Mouse (Mus musculus): ENCODE data around the gene Plcl1.

The Plcl1 gene

GRCm38 (mm10) chr1:55704707-55705106 lies 299.0 kb downstream of the Plcl1 start:
- no peak for DNase-seq (ENCODE audit: low spot score)

GRCm38 (mm10) chr1:55705173-55705572 lies 299.5 kb downstream of the Plcl1 start:
- no peak for DNase-seq (ENCODE audit: low spot score)

DNA sequence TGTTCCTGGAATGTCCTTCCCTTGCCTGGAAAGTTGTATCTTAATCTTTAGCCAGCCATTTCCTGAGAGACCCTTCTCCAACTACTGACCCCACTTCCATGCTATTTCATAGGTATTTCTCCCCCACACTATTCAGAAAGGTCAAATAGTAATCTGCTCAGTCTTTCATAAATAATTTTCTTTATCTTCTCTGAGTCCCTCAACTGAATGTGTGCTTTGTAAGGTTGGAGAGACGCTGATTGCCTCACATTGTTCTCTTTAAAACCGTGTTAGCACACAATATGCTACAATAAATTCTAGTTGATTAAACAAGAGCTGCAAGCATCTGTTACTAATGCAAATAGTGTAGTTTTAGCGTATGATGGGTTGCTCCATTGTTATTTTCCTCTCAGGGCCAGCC lies 300.0 kb downstream of the Plcl1 start:
- DNase-seq (ENCODE audit: low spot score) = no peak

- no peak for DNase-seq (ENCODE audit: low spot score)
These were observed 301.2 kb downstream of the Plcl1 start for GRCm38 (mm10) chr1:55706933-55707332.

DNA sequence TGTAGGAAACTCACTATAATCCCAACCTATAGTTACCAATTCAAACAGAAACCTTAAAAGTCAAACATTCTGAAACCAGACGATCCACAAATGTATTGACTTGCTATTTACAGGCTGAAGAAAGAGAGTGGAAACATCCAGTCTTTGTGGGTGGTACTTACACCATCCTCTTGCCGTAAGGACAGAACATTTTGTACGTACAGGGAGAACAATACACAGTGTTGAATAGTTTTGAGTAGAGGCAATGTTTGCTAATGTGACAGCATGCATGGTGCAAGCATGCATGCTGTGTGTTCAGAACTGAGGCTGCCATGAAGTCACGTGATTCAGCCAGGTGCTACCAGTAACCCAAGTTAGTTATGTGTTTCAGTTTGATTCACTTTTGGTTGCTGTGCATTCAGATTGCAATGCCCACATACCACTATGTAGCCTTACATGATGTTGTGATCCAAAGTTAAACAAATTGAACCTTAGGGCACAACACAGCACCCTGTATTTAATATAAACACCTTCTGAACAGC lies 311.6 kb downstream of the Plcl1 start:
- no peak for DNase-seq (ENCODE audit: low spot score)

DNA sequence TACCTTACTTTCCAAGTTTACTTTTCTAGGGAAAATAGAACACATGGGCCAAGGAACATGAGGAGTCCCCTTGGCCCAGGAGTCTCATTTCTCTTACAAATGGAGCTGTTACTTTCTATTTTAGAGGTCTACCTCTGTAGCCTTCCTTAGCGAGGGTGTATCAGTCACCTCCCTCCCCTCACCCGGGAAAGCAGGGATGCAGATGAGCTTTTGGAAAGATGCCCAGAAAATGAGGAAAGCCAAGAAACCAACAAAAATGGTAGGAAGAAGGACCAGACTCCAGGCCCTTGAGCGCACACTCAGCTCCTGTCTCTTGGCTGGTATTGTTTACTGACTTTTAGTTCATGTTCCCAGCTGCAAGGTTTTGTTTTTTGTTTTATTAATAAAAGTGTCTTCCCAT lies 319.7 kb downstream of the Plcl1 start:
- no peak for DNase-seq (ENCODE audit: low spot score)

DNA sequence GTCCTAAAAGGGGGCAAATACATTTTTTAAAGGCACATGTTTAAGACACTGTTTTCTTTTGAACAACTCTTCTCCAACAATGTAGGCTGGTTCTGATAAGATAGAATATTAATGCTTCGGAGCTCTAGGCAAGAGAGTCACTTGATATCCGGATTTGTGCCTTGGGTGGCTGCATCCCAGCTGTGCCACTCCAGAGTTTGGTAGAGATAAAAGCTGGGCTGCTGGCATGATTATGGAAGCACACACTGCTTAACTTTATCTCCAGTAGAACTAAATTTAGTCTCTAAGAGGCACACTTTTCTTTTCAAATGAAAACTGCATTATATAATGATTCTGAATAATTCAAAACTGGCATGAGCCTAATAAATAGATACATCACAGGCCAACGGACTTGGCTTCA lies 323.6 kb downstream of the Plcl1 start:
- DNase-seq (ENCODE audit: low spot score) = no peak

DNA sequence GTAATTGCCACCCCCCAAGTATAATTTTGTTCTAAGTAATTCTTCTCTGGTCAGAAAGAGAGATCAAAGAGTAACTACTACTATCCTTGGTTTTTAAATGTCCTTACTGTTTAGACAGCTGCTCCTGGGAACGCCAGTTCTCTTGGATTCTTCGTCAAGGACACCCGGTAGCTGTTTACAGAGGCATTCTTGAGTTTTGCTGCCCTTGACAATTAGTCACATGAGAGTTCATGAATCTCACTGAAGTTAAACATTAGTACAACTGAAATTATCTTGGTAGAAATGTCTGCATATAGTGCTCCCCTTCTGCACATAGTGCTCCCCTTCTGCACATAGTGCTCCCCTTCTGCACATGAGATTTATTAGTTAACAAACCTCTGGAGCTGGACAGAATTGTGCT lies 327.2 kb downstream of the Plcl1 start:
- DNase-seq (ENCODE audit: low spot score) = no peak

GRCm38 (mm10) chr1:55736054-55736740 lies 330.5 kb downstream of the Plcl1 start:
- peak; percentile 74 for DNase-seq (ENCODE audit: low spot score)

DNA sequence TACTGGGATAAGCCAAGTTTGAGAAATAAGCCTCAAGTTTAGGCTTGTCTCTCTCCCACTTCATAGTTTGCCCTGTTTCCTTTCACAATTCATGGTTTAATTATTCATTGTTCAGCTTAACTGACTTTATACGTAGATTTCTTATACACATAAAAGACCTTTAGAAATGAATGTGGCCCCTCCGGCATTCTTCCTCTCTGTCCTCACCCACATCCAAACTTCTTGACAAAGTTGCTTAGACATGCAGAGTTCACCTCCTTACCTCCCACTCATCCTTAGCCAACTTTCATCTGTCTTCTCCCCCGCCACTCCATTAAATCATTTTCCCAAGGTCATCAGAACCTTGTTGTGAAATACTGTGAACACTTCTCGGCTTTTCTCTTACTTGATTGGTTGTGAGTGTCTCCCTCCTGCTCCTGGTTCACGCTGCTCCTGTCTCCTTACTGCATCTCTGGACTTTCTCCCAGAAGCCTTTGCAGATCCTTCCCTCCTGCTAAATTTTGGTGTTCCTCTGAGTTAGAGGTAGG lies 331.1 kb downstream of the Plcl1 start:
- no peak for DNase-seq (ENCODE audit: low spot score)

DNA sequence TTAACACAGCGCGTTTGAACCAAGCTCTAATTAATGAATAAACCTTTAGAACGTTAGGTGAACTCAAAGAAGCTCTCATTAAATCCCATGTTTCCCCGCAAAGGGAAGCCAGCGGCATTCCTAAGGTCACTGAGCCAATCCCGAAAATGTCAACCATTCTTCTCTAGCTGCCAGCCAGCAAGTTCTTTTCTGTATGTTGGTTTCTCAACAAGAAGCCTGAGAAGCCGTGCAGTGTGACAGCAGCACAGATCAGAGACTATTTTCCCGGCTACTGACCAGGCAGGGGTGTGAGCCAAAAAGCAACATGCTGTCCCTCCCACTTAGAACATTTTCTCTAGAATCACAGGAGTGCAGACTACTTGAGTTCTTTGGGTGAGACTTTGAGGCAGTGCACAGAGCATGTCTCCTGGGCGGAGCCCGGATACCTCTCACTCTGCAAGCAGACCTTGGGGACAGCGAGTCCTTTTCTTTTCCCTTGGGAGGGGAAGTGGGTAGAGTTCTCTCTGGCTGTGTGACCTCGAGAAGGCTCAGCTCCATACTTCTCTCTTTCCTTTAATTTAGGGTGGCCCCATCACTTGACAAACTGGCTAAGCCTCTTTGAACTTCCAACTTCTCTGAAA lies 333.1 kb downstream of the Plcl1 start:
- peak; percentile 38 for DNase-seq (ENCODE audit: low spot score)

DNA sequence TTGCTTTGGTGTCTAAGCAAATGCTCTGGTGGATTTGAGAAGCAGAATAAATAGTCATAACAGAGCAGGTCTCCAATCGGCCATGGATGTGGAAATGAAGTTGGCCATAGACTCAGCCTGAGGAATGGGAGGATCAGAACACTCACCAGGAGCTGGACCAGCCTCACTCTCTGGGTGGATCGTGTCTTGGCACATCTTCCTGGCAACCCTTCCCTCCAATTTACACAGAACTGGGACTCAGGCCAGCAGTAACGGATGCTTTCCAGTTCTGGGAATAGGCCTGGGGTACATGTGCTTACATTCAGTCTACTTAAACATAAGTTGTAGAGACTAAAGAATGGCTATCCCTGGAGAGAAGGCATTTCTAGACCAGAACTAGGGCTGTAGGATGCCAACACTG lies 336.2 kb downstream of the Plcl1 start:
- no peak for DNase-seq (ENCODE audit: low spot score)

DNA sequence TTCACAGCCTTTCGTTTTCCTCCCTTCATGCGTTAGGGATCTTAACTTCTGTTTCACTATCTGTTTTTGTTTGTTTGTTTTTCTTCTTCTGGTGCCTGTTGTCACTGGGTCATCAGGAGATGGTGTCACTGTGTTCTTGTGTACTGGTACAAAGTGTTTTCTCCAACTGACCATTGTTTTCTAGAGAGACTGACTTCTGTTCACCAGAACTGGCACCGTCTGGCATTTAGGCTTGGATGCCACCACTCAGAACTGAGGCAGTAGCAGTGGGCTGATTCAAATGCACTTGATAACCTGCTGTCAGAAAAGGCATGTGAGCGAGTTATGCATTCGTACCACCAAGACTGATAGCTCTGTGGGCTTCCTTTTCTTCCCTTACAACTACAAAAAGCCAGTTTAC lies 342.8 kb downstream of the Plcl1 start:
- no peak for DNase-seq (ENCODE audit: low spot score)

- DNase-seq (ENCODE audit: low spot score) = no peak
These were observed 344.0 kb downstream of the Plcl1 start for GRCm38 (mm10) chr1:55749770-55750169.

DNA sequence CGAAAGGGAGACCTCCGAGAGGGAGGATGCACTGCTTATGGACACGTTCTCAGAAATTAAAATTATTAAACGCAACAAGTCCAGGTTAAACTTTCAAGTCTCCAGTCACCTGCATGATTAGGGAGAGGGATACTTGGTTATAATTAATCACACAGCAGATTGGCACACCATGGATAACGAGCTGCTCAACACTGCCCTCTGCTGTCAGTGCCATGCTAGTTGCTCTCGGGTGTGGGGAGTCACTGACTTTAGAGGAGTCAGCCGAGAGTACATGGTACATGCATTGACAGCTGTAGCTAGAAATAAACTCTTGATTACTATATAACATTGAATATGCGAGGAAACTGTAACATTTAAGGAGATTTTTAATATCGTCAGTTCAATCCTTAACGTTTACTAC lies 350.0 kb downstream of the Plcl1 start:
- peak; percentile 34 for DNase-seq (ENCODE audit: low spot score)

DNA sequence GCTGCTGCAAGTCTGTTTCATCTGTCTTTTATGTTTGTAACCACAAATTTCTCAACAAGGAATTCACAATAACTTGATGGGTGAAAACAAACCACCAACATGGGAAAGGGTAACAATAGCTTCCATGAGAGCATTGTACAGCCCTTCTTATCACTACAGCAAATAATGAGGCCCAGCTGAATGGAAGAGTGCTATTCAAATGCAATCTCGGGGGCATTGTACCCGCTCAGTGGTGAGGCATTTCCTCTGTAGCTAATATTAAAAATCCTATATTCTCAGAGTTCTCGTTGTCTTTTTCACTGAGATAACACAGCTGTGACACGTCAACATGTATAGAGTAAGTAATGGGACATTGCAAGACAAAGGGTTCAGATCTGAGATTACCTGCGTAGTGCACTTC lies 356.6 kb downstream of the Plcl1 start:
- DNase-seq (ENCODE audit: low spot score) = no peak

DNA sequence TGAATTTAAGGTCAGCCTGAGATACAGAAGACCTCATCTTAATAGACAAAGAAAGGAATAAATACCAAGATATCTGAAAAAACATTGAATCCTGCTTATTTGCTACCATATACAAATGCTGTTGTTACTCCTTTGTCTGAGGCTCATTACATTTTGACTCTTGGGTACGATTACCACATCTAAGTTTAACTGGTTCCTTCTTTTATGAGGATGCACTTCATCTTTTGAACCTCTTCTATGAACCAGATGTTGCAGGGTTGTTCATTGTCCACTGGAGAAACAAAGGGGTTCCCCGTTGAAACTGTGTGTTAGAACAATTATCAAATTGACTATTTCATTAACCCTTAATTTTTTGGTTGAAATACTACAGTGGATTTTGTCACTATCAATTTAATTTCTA lies 357.4 kb downstream of the Plcl1 start:
- DNase-seq (ENCODE audit: low spot score) = no peak

DNA sequence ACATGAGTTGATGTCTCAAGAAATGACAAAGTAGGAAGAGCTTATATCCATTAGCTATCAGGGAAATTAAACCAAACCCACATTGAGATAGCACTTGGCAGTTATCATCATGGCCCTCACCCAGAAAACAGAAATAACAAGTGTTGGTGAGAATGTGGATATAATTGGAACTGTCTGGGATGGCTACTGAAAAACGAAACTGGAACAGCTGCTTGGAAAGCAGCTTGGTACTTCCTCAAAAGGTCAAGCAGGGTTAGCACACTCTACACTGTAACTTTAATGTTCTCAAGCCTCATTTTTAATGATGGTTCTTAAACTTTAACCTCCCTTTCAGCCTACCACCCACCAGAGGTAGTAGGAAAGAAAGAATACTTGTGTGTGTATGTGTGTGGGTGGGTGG lies 361.0 kb downstream of the Plcl1 start:
- no peak for DNase-seq (ENCODE audit: low spot score)

- no peak for DNase-seq (ENCODE audit: low spot score)
These were observed 364.5 kb downstream of the Plcl1 start for GRCm38 (mm10) chr1:55770072-55770785.

- DNase-seq (ENCODE audit: low spot score) = no peak
These were observed 387.1 kb downstream of the Plcl1 start for GRCm38 (mm10) chr1:55792817-55793216.

Data from lung, postnatal 25 days (tissue).